Mouse (Mus musculus): ENCODE results near the gene App. TPM values are rescaled to one million over a fixed set of nuclear protein-coding genes. Genes with fewer than 3 reads are reported as not detected.

The App gene
- polyA plus RNA-seq, 1 experiment from 2014 or later, result 287 TPM

DNA sequence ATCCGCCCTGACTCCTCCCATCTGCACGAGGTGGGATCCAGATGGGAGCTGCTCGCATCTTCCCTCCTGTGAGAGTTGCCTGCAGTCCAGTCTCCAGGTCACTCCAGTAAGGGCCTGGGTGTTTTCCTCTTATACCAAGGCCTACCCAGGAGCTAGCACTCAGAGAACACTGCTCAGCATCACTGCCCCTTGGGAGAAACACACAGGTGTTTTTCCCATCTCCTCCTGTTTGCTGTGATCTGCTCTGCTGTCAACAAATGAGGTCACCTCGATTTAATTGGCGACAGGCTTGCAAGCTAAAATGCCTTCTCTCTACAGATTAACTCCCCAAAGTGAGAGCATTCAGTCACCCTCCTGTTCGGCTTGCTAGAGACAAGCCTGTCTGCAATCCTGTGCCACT is 216.3 kb downstream of the App start:
- 60% methylated on average over 6 of the region's 6 CpGs for WGBS
- no peak overlapping the region for H3K4me3 ChIP-seq (replicated peaks; ENCODE audit: low read length)
- peak; percentile 9; the same call in 1 of the 2 replicates for ATAC-seq
- no peak overlapping the region for H3K27ac ChIP-seq (ENCODE audit: low read length)
- H3K9me3 ChIP-seq (ENCODE audit: control insufficient read depth, low read length), result no peaks in the 10 kb centered on the region
- H3K9ac ChIP-seq (replicated peaks; ENCODE audit: low read depth, low read length), result no peak overlapping the region
- H3K4me2 ChIP-seq (ENCODE audit: low read length), result no peak overlapping the region
- H3K4me1 ChIP-seq (replicated peaks; ENCODE audit: control insufficient read depth, insufficient read depth, low read length), result peaks cover 11% of the 10 kb centered on the region
- H3K27me3 ChIP-seq (replicated peaks; ENCODE audit: control insufficient read depth, insufficient read depth, low read length), result no peaks in the 10 kb centered on the region
- peaks cover 32% of the 10 kb centered on the region for H3K36me3 ChIP-seq (ENCODE audit: control insufficient read depth, insufficient read depth)

DNA sequence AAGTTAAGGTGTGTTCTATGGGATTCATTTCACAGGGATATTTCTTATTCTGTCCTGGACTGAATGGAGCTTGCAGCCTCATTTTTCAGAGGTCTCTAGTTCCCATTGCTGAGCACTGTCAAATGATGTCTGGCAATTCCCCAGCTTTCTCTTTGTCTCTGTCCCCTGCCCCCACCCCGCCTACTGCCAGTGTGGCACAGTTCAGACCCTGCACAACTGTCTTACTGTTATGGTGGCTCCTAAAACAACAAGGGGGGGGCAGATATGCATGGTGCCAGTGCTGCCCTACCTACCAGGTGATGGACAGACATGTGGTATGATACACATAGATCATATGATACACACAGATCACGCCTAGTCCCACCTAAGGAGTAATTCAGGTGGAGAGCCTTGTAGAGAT is 216.9 kb downstream of the App start:
- no peak overlapping the region for H3K9ac ChIP-seq (replicated peaks; ENCODE audit: low read depth, low read length)
- H3K36me3 ChIP-seq (ENCODE audit: control insufficient read depth, insufficient read depth), result peaks cover 27% of the 10 kb centered on the region
- WGBS, result 84% methylated on average over 2 of the region's 2 CpGs
- peak; percentile 9; the same call in 1 of the 2 replicates for ATAC-seq
- H3K27me3 ChIP-seq (replicated peaks; ENCODE audit: control insufficient read depth, insufficient read depth, low read length), result no peaks in the 10 kb centered on the region
- H3K4me1 ChIP-seq (replicated peaks; ENCODE audit: control insufficient read depth, insufficient read depth, low read length), result peaks cover 11% of the 10 kb centered on the region
- H3K4me2 ChIP-seq (ENCODE audit: low read length), result no peak overlapping the region
- H3K9me3 ChIP-seq (ENCODE audit: control insufficient read depth, low read length), result no peaks in the 10 kb centered on the region
- H3K27ac ChIP-seq (ENCODE audit: low read length), result peak overlapping the region; percentile 33
- H3K4me3 ChIP-seq (replicated peaks; ENCODE audit: low read length), result no peak overlapping the region

DNA sequence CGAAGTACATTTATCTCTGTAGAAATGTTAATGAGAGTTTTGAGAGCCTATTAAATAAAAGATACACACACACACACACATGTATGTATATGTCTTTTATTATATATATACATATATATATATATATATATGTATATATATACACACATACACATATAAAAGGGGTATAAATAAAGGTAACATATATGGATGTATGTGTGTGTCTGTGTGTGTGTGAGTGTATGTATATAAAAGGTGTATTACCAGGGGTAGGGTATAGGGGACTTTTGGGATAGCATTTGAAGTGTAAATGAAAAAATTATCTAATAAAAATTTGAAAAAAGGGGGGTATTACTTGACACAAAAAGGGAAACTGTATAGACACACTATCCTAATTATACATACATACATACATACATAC is 217.7 kb downstream of the App start:
- Histone ChIP-seq H3K4me3 (replicated peaks; ENCODE audit: low read length) (no peak overlapping the region), H3K27ac (ENCODE audit: low read length) (no peak overlapping the region), H3K27me3 (replicated peaks; ENCODE audit: control insufficient read depth, insufficient read depth, low read length) (no peaks in the 10 kb centered on the region), H3K36me3 (ENCODE audit: control insufficient read depth, insufficient read depth) (peaks cover 19% of the 10 kb centered on the region), H3K4me1 (replicated peaks; ENCODE audit: control insufficient read depth, insufficient read depth, low read length) (peaks cover 11% of the 10 kb centered on the region), H3K4me2 (ENCODE audit: low read length) (no peak overlapping the region), H3K9me3 (ENCODE audit: control insufficient read depth, low read length) (no peaks in the 10 kb centered on the region), H3K9ac (replicated peaks; ENCODE audit: low read depth, low read length) (no peak overlapping the region)
- ATAC-seq, result peak; percentile 32
- WGBS, result 63% methylated on average over 1 of the region's 1 CpGs

DNA sequence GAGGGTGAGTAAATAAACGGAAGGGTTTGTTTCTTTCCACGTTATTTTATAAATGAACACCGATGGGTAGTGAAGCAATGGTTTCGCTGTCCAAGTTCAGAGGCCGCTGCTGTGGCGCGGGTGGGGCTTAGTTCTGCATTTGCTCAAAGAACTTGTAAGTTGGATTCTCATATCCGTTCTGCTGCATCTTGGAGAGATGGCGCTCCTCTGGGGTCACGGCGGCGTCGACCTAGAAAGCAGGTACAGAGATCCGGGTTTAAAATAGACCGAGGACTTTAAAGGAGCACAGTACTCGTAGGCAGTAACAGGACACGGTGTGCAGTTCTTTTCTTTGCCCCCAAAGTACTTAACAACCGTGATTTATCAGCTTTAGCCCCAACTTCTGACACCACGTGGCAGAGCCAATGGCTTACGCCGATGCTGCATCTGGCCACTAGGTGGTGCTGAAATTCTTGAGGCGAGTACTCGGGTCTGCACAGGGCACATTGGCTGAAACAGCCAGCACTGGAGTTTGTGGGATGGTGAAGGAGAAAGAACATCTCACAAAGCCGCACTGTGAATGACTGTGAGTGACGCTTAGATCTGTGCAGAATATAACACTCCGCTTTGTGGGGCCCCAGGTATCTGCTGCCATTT is 218.2 kb downstream of the App start:
- Histone ChIP-seq H3K27ac (ENCODE audit: low read length) (no peak overlapping the region), H3K36me3 (ENCODE audit: control insufficient read depth, insufficient read depth) (peaks cover 16% of the 10 kb centered on the region), H3K4me2 (ENCODE audit: low read length) (no peak overlapping the region), H3K4me1 (replicated peaks; ENCODE audit: control insufficient read depth, insufficient read depth, low read length) (peaks cover 11% of the 10 kb centered on the region), H3K4me3 (replicated peaks; ENCODE audit: low read length) (no peak overlapping the region), H3K9me3 (ENCODE audit: control insufficient read depth, low read length) (no peaks in the 10 kb centered on the region), H3K27me3 (replicated peaks; ENCODE audit: control insufficient read depth, insufficient read depth, low read length) (no peaks in the 10 kb centered on the region), H3K9ac (replicated peaks; ENCODE audit: low read depth, low read length) (no peak overlapping the region)
- peak; percentile 92 for ATAC-seq
- WGBS, result 30% methylated on average over 26 of the region's 26 CpGs

DNA sequence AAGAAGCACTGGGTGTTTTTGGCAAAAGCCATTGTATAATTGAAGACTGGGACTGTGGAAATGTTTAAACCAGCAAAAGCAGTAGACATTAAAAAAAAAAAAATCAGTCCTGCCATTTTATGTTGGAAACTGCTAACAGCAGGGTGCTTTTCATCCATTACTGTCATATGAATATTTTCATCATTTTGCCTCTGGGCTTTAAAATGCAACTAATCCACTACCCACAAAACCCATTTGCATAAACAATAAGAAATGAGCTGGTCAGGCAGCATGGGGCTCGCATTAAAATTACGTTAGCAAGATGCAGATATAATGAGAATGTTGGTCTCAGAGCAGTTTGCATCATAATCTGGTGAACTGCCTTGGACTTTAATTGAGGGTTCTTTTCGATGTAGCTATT is 242.5 kb downstream of the App start:
- H3K4me2 ChIP-seq (ENCODE audit: low read length), result no peak overlapping the region
- H3K27me3 ChIP-seq (replicated peaks; ENCODE audit: control insufficient read depth, insufficient read depth, low read length), result no peaks in the 10 kb centered on the region
- H3K9ac ChIP-seq (replicated peaks; ENCODE audit: low read depth, low read length), result no peak overlapping the region
- H3K9me3 ChIP-seq (ENCODE audit: control insufficient read depth, low read length), result no peaks in the 10 kb centered on the region
- 20% methylated on average over 3 of the region's 3 CpGs for WGBS
- H3K4me3 ChIP-seq (replicated peaks; ENCODE audit: low read length), result no peak overlapping the region
- no peaks in the 10 kb centered on the region for H3K4me1 ChIP-seq (replicated peaks; ENCODE audit: control insufficient read depth, insufficient read depth, low read length)
- ATAC-seq, result no peak
- no peaks in the 10 kb centered on the region for H3K36me3 ChIP-seq (ENCODE audit: control insufficient read depth, insufficient read depth)
- H3K27ac ChIP-seq (ENCODE audit: low read length), result no peak overlapping the region

DNA sequence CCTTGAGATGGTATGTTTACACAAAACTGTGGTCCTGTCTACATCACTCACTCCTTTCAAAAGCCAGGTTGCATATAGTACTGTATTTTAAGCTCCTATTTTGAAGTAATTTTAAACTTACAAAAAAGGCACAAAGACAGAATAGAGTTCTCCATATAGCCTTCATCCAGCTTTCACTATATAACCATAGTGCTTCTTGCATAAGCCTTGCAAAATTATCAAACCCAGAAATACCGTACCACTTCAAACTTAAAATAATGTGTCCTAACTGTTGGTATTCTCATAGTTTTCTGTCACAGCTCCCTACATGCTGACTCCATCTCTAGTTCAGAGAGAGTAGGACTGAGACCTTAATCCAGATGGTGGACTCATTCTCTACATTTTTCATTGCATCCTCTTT is 245.7 kb downstream of the App start:
- Histone ChIP-seq H3K4me2 (ENCODE audit: low read length) (no peak overlapping the region), H3K36me3 (ENCODE audit: control insufficient read depth, insufficient read depth) (no peaks in the 10 kb centered on the region), H3K27ac (ENCODE audit: low read length) (no peak overlapping the region), H3K9me3 (ENCODE audit: control insufficient read depth, low read length) (no peaks in the 10 kb centered on the region), H3K27me3 (replicated peaks; ENCODE audit: control insufficient read depth, insufficient read depth, low read length) (no peaks in the 10 kb centered on the region), H3K9ac (replicated peaks; ENCODE audit: low read depth, low read length) (no peak overlapping the region), H3K4me3 (replicated peaks; ENCODE audit: low read length) (no peak overlapping the region), H3K4me1 (replicated peaks; ENCODE audit: control insufficient read depth, insufficient read depth, low read length) (no peaks in the 10 kb centered on the region)
- 100% methylated on average over 1 of the region's 1 CpGs for WGBS
- ATAC-seq, result no peak

DNA sequence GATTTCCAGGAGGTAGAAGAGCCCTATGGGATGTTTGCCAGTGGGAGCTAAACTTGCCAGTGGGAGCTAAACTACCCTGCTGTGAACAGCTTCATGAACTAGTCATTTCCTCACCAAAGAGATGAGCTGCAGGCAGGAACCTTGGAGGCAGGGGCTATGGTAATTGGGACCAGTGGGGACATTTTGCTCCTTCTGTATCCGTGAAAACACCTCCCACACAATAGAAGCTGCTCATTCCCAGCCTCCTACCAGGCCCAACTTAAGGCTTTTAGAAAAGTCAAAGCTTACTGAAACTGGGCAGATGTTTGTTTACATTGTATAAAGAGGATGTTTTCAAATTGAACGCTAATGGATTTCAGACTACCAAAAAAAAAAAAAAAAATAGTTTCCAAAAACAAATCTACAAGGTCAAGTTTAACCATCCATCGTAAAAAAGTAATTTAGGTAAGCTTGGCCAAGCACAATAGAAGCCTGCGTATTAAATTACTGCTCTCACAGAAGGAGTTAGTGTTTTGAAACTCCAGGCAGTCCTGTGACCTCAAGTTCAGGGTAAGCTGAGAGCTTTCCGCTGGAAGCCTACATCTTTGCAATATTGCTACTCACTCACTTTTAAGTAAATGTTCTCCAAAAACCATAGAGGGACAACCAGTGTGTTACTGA is 253.8 kb downstream of the App start:
- H3K4me1 ChIP-seq (replicated peaks; ENCODE audit: control insufficient read depth, insufficient read depth, low read length), result 0 out of 2 replicates have a peak, but pooled peaks cover 2% of the 10 kb centered on the region
- H3K27ac ChIP-seq (ENCODE audit: low read length), result no peak overlapping the region
- no peaks in the 10 kb centered on the region for H3K9me3 ChIP-seq (ENCODE audit: control insufficient read depth, low read length)
- H3K4me2 ChIP-seq (ENCODE audit: low read length), result no peak overlapping the region
- H3K9ac ChIP-seq (replicated peaks; ENCODE audit: low read depth, low read length), result no peak overlapping the region
- no peaks in the 10 kb centered on the region for H3K27me3 ChIP-seq (replicated peaks; ENCODE audit: control insufficient read depth, insufficient read depth, low read length)
- no peak overlapping the region for H3K4me3 ChIP-seq (replicated peaks; ENCODE audit: low read length)
- 49% methylated on average over 5 of the region's 5 CpGs for WGBS
- no peaks in the 10 kb centered on the region for H3K36me3 ChIP-seq (ENCODE audit: control insufficient read depth, insufficient read depth)
- ATAC-seq, result no peak

DNA sequence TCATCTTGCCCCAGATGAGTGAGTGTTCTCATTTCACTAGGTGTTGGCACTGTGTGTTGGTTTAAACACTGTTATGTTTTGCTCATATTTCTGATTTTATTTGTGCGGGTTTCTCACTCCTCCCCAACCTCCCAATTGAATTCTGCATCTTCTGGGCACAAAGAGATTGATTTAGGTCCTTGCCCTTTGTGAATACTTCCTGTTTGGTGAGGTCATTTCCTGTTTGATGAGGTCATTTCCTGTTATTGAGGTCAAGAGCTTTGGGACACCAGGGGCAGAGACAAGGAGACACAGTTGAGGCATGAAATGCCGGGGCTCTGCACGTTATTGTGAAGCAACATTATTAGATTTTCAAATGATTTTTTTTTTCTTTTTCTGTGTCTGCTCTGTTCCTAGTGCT is 254.5 kb downstream of the App start:
- no peak overlapping the region for H3K4me3 ChIP-seq (replicated peaks; ENCODE audit: low read length)
- ATAC-seq, result no peak
- no peaks in the 10 kb centered on the region for H3K36me3 ChIP-seq (ENCODE audit: control insufficient read depth, insufficient read depth)
- no peak overlapping the region for H3K9ac ChIP-seq (replicated peaks; ENCODE audit: low read depth, low read length)
- H3K27me3 ChIP-seq (replicated peaks; ENCODE audit: control insufficient read depth, insufficient read depth, low read length), result no peaks in the 10 kb centered on the region
- H3K9me3 ChIP-seq (ENCODE audit: control insufficient read depth, low read length), result no peaks in the 10 kb centered on the region
- no peak overlapping the region for H3K27ac ChIP-seq (ENCODE audit: low read length)
- WGBS, result 73% methylated on average over 3 of the region's 3 CpGs
- H3K4me1 ChIP-seq (replicated peaks; ENCODE audit: control insufficient read depth, insufficient read depth, low read length), result 0 out of 2 replicates have a peak, but pooled peaks cover 2% of the 10 kb centered on the region
- no peak overlapping the region for H3K4me2 ChIP-seq (ENCODE audit: low read length)

DNA sequence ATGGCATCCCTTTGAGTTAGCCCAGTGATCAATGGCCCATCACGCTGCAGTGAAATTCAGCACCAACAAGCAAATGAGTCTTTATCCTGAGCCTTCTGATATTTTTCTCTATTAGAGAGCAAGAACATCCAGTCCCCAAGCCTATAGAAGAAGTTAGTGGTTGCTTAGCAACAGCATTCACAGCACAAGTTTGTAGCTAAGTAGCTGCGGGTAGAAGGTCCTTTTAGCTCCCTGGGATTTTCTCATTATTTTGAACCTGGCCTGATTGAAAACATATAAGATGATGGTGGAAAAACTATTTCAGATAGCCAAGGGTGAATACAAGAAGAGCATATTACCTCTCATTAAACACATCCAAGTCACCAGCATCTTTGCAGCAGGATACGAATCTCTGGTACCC is 256.8 kb downstream of the App start:
- Histone ChIP-seq H3K27ac (ENCODE audit: low read length) (no peak overlapping the region), H3K9me3 (ENCODE audit: control insufficient read depth, low read length) (no peaks in the 10 kb centered on the region), H3K27me3 (replicated peaks; ENCODE audit: control insufficient read depth, insufficient read depth, low read length) (no peaks in the 10 kb centered on the region), H3K4me2 (ENCODE audit: low read length) (no peak overlapping the region), H3K36me3 (ENCODE audit: control insufficient read depth, insufficient read depth) (no peaks in the 10 kb centered on the region), H3K4me1 (replicated peaks; ENCODE audit: control insufficient read depth, insufficient read depth, low read length) (0 out of 2 replicates have a peak, but pooled peaks cover 2% of the 10 kb centered on the region), H3K9ac (replicated peaks; ENCODE audit: low read depth, low read length) (no peak overlapping the region), H3K4me3 (replicated peaks; ENCODE audit: low read length) (no peak overlapping the region)
- 25% methylated on average over 3 of the region's 3 CpGs for WGBS
- peak; percentile 78 for ATAC-seq

Measured in forebrain, embryonic 16.5 days (tissue).